In genomic region chr14:54236881-54237280, GRCm38 (mm10) we compare ENCODE assay signal across 25 mouse cellular contexts. TPM values are rescaled to one million over a fixed set of nuclear protein-coding genes. Genes with fewer than 3 reads are reported as not detected.
DNase-seq lines count a peak whose midpoint lies in the region; TF ChIP-seq lines count a peak whose summit lies in the region.
"Had no signal": no experiment of that assay in that cellular context is flagged by ENCODE, and none has a peak within 500 bp of the region (broad histone marks: within the 10 kb centered on the region; RNA-seq: fewer than 3 reads in every experiment).

No protein-coding gene starts in this region.

- 81% methylated on average over 5 of the region's 5 CpGs for WGBS in thymus, adult 2 months

- H3K4me1 ChIP-seq in thymus, adult 2 months (replicated peaks; ENCODE audit: control insufficient read depth, insufficient read depth, low read length): peaks cover 56% of the 10 kb centered on the region

- DNase-seq in adrenal gland, postnatal 25 days: peak; percentile 43
- no peak for DNase-seq in adrenal gland, postnatal 14 days
- no peak for DNase-seq in thymus, adult 2 months
- DNase-seq in thymus, postnatal 10 days (ENCODE audit: low spot score in 2 of 2): no peak
- DNase-seq in induced T-regulatory cell, adult 2 months (ENCODE audit: low read depth): peak; percentile 21
- DNase-seq in cerebellum, postnatal 14 days: no peak
- DNase-seq: cerebellum, adult 2 months; cerebellum, postnatal 10 days; embryo, embryonic 11 days; gastrocnemius, adult 2 months; gastrocnemius, postnatal 25 days; heart, postnatal 36 days had no signal

- peaks cover 21% of the 10 kb centered on the region for H3K36me3 ChIP-seq in thymus, adult 2 months (ENCODE audit: control insufficient read depth, insufficient read depth, low read length)

- TF ChIP-seq POLR2A in thymus, adult 2 months (IDR thresholded peaks at IDR 0.05; ENCODE audit: control insufficient read depth, extremely low read depth, insufficient read depth, low read length, poor library complexity): no peak

- H3K27me3 ChIP-seq in thymus, adult 2 months (ENCODE audit: control insufficient read depth, insufficient read depth, low read length): no peaks in the 10 kb centered on the region
- H3K27me3 ChIP-seq: CH12.LX; embryonic facial prominence, embryonic 15.5 days; heart, embryonic 13.5 days; hindbrain, embryonic 15.5 days; Patski had no signal

- no peak for TF ChIP-seq CTCF in thymus, adult 2 months (IDR thresholded peaks at IDR 0.05; ENCODE audit: borderline replicate concordance, control insufficient read depth, extremely low read depth, insufficient read depth, low read length, poor library complexity)

- peak overlapping the region; percentile 56; the same call in 1 of the 2 replicates for H3K27ac ChIP-seq in thymus, adult 2 months (ENCODE audit: control insufficient read depth, insufficient read depth, low read length)
- H3K27ac ChIP-seq: embryonic facial prominence, embryonic 15.5 days; forebrain, embryonic 10.5 days; gastrocnemius, adult 2 months; heart, embryonic 13.5 days; hindbrain, embryonic 15.5 days had no signal

- no peak overlapping the region for H3K4me3 ChIP-seq in thymus, adult 2 months (ENCODE audit: control insufficient read depth, insufficient read depth, low read length)
- H3K4me3 ChIP-seq: embryonic facial prominence, embryonic 15.5 days; erythroblast, embryonic 14.5 days; forebrain, embryonic 10.5 days; gastrocnemius, adult 2 months; heart, embryonic 13.5 days; hindbrain, embryonic 15.5 days had no signal

RNA-seq across cellular contexts. Expression of gene Dad1, which starts 17.0 kb away (rescaled TPM):
- total RNA-seq in adrenal gland, postnatal 25 days (2021): 310 and 330 TPM in 2 replicates
- total RNA-seq in adrenal gland, postnatal 14 days (2021): 237 and 250 TPM in 2 replicates
- 513 and 641 TPM in 2 replicates for polyA plus RNA-seq in thymus, adult 2 months (2012; rRNA removed)

RNA-seq across cellular contexts. Expression of gene Abhd4, which starts 17.1 kb away (rescaled TPM):
- 630 and 676 TPM in 2 replicates for total RNA-seq in adrenal gland, postnatal 25 days (2021)
- total RNA-seq in adrenal gland, postnatal 14 days (2021): 297 and 309 TPM in 2 replicates
- polyA plus RNA-seq in thymus, adult 2 months (2012; rRNA removed): 21.5 and 23.6 TPM in 2 replicates

RNA-seq across cellular contexts. Expression of gene Olfr49, which starts 47.9 kb away (rescaled TPM):
- 0.14 TPM in 1 of 2 replicates, not detected in the other for total RNA-seq in adrenal gland, postnatal 25 days (2021)
- total RNA-seq in adrenal gland, postnatal 14 days (2021): not detected in 2 replicates
- polyA plus RNA-seq in thymus, adult 2 months (2012; rRNA removed): not detected in 2 replicates
- total RNA-seq: CH12.LX; common myeloid progenitor, adult 5-6 weeks; gastrocnemius, adult 2 months; gastrocnemius, postnatal 25 days; granulocyte monocyte progenitor cell, adult 5-6 weeks; heart, postnatal 36 days had no signal
- polyA plus RNA-seq: cerebellum, adult 2 months; embryonic facial prominence, embryonic 11.5 days; erythroblast, embryonic 14.5 days; forebrain, embryonic 10.5 days; forebrain, embryonic 14.5 days; heart, embryonic 13.5 days; heart, postnatal 0 days; hindbrain, embryonic 11.5 days; hindbrain, embryonic 15.5 days had no signal

Comparison
In these comparisons a context has a peak if more than half of its experiments do, and no peak if none do; other contexts are left out.
1. DNase-seq: peak in adrenal gland, postnatal 25 days (single experiment) and induced T-regulatory cell, adult 2 months (single experiment); none in adrenal gland, postnatal 14 days (single experiment), thymus, adult 2 months (single experiment), thymus, postnatal 10 days (0 of 2) and cerebellum, postnatal 14 days (0 of 2).